Mouse (Mus musculus): ENCODE data around the gene Pced1a. TPM values are rescaled to one million over a fixed set of nuclear protein-coding genes. Genes with fewer than 3 reads are reported as not detected.
A peak's percentile ranks its signal among the peaks of the same experiment; 100 is the strongest.

Pced1a gene
- polyA plus RNA-seq, 1 experiment from 2014 or later = 10.3 TPM

DNA sequence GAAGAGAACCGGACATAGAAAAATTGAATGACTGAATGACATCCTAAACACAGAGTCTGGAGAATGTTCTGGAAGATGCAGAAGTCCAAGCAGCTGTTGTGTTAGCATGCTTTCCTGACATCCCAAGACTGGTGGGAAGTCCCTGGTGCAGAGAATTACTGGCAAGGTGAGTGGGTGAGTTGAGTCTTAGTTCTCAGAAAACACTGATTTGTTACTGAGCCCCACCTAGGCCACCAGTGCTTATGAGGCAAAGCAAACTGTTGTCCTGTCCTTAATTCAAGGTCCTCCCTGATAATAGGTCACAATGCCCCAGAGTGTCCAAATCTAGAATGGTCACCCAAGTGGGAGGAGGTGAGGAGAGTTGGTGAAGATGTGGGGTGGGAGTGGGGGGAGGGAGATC lies 19.6 kb downstream of the Pced1a start, which contains the start of the genes Gm28372 and 1700020A23Rik:
Gene Gm28372 (plus strand): TSS at position 301 of the 400 bp plus-strand sequence.
Gene 1700020A23Rik (plus strand): TSS at position 321 of the 400 bp plus-strand sequence.
- Histone ChIP-seq H3K27me3 (ENCODE audit: control insufficient read depth, insufficient read depth, low read length) (no peaks in the 10 kb centered on the region), H3K4me1 (replicated peaks; ENCODE audit: control insufficient read depth, insufficient read depth, low read length) (no peaks in the 10 kb centered on the region), H3K4me2 (replicated peaks; ENCODE audit: low read depth, low read length) (no peak within 1 kb of the TSS), H3K9ac (ENCODE audit: low read depth, low read length) (no peak within 1 kb of the TSS), H3K27ac (ENCODE audit: low read depth, low read length) (no peak within 1 kb of the TSS), H3K36me3 (ENCODE audit: control insufficient read depth, insufficient read depth, low read length) (no peaks in the 10 kb centered on the region), H3K4me3 (ENCODE audit: low read depth, low read length) (no peak within 1 kb of the TSS), H3K9me3 (ENCODE audit: control insufficient read depth, low read length) (no peaks in the 10 kb centered on the region)
- DNase-seq (ENCODE audit: low spot score) (no peak), ATAC-seq (ENCODE audit: low FRiP score) (no peak)
- WGBS = 82% methylated on average over 1 of the region's 1 CpGs

DNA sequence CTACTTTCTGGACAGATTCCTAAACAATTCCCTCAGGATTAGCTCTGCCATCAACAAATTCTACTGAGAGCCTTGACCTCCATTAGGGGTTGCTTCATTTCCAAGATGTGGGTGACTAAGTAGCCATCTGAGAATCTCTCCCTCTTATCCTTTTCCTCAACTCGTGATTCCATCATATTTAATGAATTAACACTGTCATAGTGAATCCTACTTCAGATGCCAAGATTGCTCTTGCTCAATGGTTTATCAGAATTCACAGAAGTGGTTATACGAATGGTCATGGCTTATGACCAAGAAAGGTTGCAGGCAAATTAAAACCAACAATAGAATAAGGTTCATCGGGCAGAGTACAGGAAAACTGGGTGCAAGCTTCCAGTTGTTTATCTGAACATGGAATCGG lies 22.6 kb downstream of the Pced1a start:
- Histone ChIP-seq H3K9ac (ENCODE audit: low read depth, low read length) (no peak overlapping the region), H3K4me1 (replicated peaks; ENCODE audit: control insufficient read depth, insufficient read depth, low read length) (peaks cover 6% of the 10 kb centered on the region; the same call in 1 of the 2 replicates), H3K4me3 (ENCODE audit: low read depth, low read length) (no peak overlapping the region), H3K27ac (ENCODE audit: low read depth, low read length) (no peak overlapping the region), H3K9me3 (ENCODE audit: control insufficient read depth, low read length) (no peaks in the 10 kb centered on the region), H3K27me3 (ENCODE audit: control insufficient read depth, insufficient read depth, low read length) (no peaks in the 10 kb centered on the region; the same call in none of the 2 replicates), H3K4me2 (replicated peaks; ENCODE audit: low read depth, low read length) (no peak overlapping the region), H3K36me3 (ENCODE audit: control insufficient read depth, insufficient read depth, low read length) (no peaks in the 10 kb centered on the region)
- DNase-seq (ENCODE audit: low spot score) = no peak
- no peak for ATAC-seq (ENCODE audit: low FRiP score)
- WGBS = 83% methylated on average over 4 of the region's 4 CpGs

DNA sequence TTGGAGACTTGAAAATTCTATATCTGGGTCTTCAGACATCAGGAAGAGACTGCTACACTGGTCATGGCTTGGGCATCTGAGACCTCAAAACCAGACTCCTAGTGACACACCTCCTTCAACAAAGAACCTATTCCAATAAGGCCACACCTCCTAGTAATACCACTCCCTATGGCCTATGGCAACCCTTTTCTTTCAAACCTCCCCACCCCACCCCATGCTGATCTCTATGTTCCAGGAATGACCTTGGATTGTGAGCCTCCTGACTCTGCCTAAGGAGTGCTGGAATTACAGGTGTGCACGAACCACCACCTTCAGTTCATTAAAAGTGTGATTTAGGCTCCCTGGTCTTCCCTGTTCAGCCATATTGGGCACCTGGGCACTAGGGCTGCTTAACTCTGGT lies 24.5 kb downstream of the Pced1a start:
- H3K27ac ChIP-seq (ENCODE audit: low read depth, low read length) = no peak overlapping the region
- 83% methylated on average over 1 of the region's 1 CpGs for WGBS

DNA sequence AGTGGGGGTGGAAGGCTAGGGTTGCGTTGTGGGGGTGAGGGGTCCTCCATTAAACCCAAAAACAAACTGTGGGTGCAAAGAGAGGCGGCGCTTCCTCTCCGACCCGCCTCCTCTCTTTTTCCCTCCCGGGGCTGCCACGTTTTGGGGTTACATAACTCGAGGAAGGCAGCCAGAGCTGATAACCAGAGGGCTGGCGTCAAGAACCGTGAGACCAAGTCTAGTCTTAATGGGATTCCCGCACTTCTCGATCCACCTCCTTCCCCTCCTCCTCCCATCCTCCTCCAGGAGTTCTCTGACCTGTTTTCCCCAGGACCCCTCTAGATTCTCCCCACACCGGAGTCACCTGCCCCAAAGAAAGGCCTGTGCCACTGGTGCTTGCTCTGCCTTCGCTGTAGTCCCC lies 26.4 kb downstream of the Pced1a start:
- Histone ChIP-seq H3K4me3 (ENCODE audit: low read depth, low read length) (peak overlapping the region; percentile 44), H3K4me2 (replicated peaks; ENCODE audit: low read depth, low read length) (peak overlapping the region; percentile 97), H3K9ac (ENCODE audit: low read depth, low read length) (peak overlapping the region; percentile 67; the same call in 1 of the 2 replicates), H3K27ac (ENCODE audit: low read depth, low read length) (no peak overlapping the region), H3K36me3 (ENCODE audit: control insufficient read depth, insufficient read depth, low read length) (no peaks in the 10 kb centered on the region), H3K4me1 (replicated peaks; ENCODE audit: control insufficient read depth, insufficient read depth, low read length) (peaks cover 6% of the 10 kb centered on the region; the same call in 1 of the 2 replicates), H3K9me3 (ENCODE audit: control insufficient read depth, low read length) (no peaks in the 10 kb centered on the region), H3K27me3 (ENCODE audit: control insufficient read depth, insufficient read depth, low read length) (no peaks in the 10 kb centered on the region; the same call in none of the 2 replicates)
- 12% methylated on average over 14 of the region's 14 CpGs for WGBS
- DNase-seq (ENCODE audit: low spot score) (peak; percentile 24), ATAC-seq (ENCODE audit: low FRiP score) (no peak)

More for the DNA sequence above, 24.5 kb downstream of the Pced1a start:
- Histone ChIP-seq H3K36me3 (ENCODE audit: control insufficient read depth, insufficient read depth, low read length) (no peaks in the 10 kb centered on the region), H3K4me2 (replicated peaks; ENCODE audit: low read depth, low read length) (no peak overlapping the region), H3K9me3 (ENCODE audit: control insufficient read depth, low read length) (no peaks in the 10 kb centered on the region), H3K9ac (ENCODE audit: low read depth, low read length) (no peak overlapping the region), H3K4me1 (replicated peaks; ENCODE audit: control insufficient read depth, insufficient read depth, low read length) (peaks cover 6% of the 10 kb centered on the region; the same call in 1 of the 2 replicates), H3K27me3 (ENCODE audit: control insufficient read depth, insufficient read depth, low read length) (no peaks in the 10 kb centered on the region; the same call in none of the 2 replicates), H3K4me3 (ENCODE audit: low read depth, low read length) (no peak overlapping the region)
- no peak for DNase-seq (ENCODE audit: low spot score)
- no peak for ATAC-seq (ENCODE audit: low FRiP score)

DNA sequence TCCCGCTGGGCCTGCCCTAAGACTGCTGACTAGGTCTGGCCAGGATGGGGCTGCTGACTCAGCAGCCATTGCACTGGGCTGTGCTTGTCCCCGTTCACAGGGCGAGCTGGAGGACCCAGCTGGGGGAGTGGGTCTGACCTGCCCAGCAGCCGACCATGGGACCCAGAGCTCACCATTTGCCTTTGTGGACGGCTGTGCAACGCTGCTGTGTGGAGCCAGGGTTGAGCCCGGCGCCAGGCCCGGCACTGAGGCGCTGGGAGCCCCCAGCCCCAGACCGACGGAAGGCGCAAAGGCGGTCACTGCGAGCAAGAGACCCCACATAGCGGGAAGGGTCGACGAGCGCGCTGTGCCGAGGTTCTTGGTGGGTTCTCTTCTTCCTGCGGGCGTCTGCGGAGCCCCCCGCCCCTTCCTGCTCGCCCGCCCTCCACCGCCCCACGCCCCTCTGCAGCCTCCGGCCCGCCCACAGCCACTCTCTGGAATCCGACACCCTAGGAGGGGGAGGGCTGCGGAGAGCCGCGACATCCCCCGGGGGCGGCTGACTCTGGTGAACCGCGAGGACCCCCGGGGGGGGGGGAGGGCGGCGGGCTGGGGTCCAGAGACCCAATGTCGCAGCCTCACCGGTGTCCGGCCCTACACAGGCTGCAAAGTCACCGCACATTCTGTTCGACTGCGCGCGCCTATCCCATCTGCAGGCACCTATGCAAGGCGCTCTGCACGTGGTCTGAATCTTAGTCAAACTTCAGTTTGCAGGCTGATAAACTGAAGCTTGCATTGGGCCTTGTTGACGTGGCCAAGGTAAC lies 27.1 kb downstream of the Pced1a start, which contains the start of gene Cpxm1:
Gene Cpxm1 (minus strand): TSS at position 389 of the 800 bp plus-strand sequence.
- peak within 1 kb of the TSS; percentile 44 for H3K4me3 ChIP-seq (ENCODE audit: low read depth, low read length)
- DNase-seq (ENCODE audit: low spot score) = peak; percentile 77
- WGBS = under 1% methylated on average over 39 of the region's 53 CpGs
- ATAC-seq (ENCODE audit: low FRiP score) = peak; percentile 87
- peak within 1 kb of the TSS; percentile 97 for H3K4me2 ChIP-seq (replicated peaks; ENCODE audit: low read depth, low read length)
- H3K4me1 ChIP-seq (replicated peaks; ENCODE audit: control insufficient read depth, insufficient read depth, low read length) = peaks cover 6% of the 10 kb centered on the region; the same call in 1 of the 2 replicates
- peak within 1 kb of the TSS; percentile 67 for H3K9ac ChIP-seq (ENCODE audit: low read depth, low read length)
- no peaks in the 10 kb centered on the region; the same call in none of the 2 replicates for H3K27me3 ChIP-seq (ENCODE audit: control insufficient read depth, insufficient read depth, low read length)
- 0 out of 2 replicates have a peak within 1 kb of the TSS, but pooled peaks have one; percentile 8 for H3K27ac ChIP-seq (ENCODE audit: low read depth, low read length)
- H3K9me3 ChIP-seq (ENCODE audit: control insufficient read depth, low read length) = no peaks in the 10 kb centered on the region
- no peaks in the 10 kb centered on the region for H3K36me3 ChIP-seq (ENCODE audit: control insufficient read depth, insufficient read depth, low read length)

DNA sequence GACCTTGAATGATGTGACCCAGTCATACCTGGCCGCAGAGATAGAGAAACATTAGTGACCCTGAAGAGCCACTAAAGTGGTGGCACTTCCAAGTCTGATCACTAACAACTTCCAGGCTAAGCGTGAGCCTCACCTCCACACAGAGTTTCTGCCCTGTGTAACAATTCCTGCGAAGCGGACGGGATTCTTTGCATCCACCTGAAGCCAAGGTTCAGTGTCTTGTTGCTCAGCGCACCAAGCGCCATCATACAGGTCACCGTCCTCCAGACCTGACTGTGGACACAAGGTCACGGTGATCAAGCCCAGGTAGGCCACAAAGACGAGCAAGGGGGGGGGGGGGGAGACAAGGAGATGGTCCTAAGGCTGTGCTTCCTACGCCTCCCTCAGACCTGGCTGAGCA lies 28.8 kb downstream of the Pced1a start:
- no peaks in the 10 kb centered on the region for H3K9me3 ChIP-seq (ENCODE audit: control insufficient read depth, low read length)
- H3K4me1 ChIP-seq (replicated peaks; ENCODE audit: control insufficient read depth, insufficient read depth, low read length) = peaks cover 6% of the 10 kb centered on the region; the same call in 1 of the 2 replicates
- H3K27ac ChIP-seq (ENCODE audit: low read depth, low read length) = no peak overlapping the region
- H3K27me3 ChIP-seq (ENCODE audit: control insufficient read depth, insufficient read depth, low read length) = no peaks in the 10 kb centered on the region; the same call in none of the 2 replicates
- DNase-seq (ENCODE audit: low spot score) (no peak), ATAC-seq (ENCODE audit: low FRiP score) (no peak)
- H3K4me3 ChIP-seq (ENCODE audit: low read depth, low read length) = no peak overlapping the region
- no peak overlapping the region for H3K4me2 ChIP-seq (replicated peaks; ENCODE audit: low read depth, low read length)
- 94% methylated on average over 11 of the region's 11 CpGs for WGBS
- H3K9ac ChIP-seq (ENCODE audit: low read depth, low read length) = no peak overlapping the region
- no peaks in the 10 kb centered on the region for H3K36me3 ChIP-seq (ENCODE audit: control insufficient read depth, insufficient read depth, low read length)

DNA sequence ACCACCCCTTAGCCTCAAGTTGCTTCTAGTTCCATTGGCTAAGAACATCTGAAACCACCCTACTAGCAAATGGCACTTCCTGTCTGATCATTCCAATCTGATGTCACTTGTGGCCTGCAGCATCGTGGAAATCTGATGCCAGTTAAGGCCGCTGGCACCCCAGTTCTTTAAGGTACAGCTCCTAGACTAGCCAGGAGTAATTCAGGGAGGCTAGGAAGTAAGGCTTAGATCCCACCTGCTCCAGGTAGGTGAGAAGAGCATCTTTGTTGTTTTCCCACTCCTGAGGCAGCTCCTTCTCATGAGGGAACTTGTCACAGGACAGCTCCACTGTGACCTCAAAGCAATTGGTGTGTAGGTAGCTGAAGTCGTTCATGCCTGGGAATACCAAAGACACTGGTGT lies 31.7 kb downstream of the Pced1a start:
- ATAC-seq (ENCODE audit: low FRiP score) = no peak
- no peak for DNase-seq (ENCODE audit: low spot score)
- H3K27ac ChIP-seq (ENCODE audit: low read depth, low read length) = no peak overlapping the region
- WGBS = 89% methylated on average over 3 of the region's 3 CpGs
- H3K4me3 ChIP-seq (ENCODE audit: low read depth, low read length) = no peak overlapping the region
- H3K4me1 ChIP-seq (replicated peaks; ENCODE audit: control insufficient read depth, insufficient read depth, low read length) = peaks cover 4% of the 10 kb centered on the region; the same call in 1 of the 2 replicates
- H3K9ac ChIP-seq (ENCODE audit: low read depth, low read length) = no peak overlapping the region
- H3K9me3 ChIP-seq (ENCODE audit: control insufficient read depth, low read length) = no peaks in the 10 kb centered on the region
- no peak overlapping the region for H3K4me2 ChIP-seq (replicated peaks; ENCODE audit: low read depth, low read length)
- H3K36me3 ChIP-seq (ENCODE audit: control insufficient read depth, insufficient read depth, low read length) = no peaks in the 10 kb centered on the region
- no peaks in the 10 kb centered on the region for H3K27me3 ChIP-seq (ENCODE audit: control insufficient read depth, insufficient read depth, low read length)

DNA sequence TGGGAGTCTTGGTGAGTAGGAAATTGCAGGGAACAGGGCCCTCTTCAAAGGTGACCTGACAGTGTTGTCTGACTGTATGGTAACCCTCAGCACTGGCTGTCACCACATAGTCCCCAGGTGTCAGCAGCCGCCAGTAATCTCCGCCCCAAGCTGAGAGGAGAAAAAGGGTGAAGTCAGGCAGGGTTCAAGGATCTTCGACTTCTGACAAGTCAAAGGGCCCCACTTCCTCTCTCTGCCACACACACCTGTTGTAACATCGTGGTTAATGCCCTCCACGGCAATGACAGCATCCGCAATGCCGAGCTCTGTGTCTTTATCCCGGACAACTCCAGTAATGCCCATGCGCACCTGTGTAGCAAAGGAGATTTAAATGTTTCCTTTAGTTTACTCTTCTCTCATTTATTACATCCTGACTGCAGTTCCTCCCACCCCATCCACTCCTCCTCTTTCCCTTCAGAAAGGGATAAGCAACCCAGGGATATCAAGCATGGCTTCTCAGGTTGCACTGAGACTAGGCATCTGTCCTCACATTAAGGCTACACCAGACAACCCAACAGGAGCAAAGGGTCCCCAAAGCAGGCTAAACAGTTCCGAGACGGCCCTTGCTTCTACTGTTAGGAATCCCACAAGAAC lies 33.4 kb downstream of the Pced1a start:
- no peaks in the 10 kb centered on the region for H3K4me1 ChIP-seq (replicated peaks; ENCODE audit: control insufficient read depth, insufficient read depth, low read length)
- no peak overlapping the region for H3K4me3 ChIP-seq (ENCODE audit: low read depth, low read length)
- DNase-seq (ENCODE audit: low spot score) = no peak
- no peak overlapping the region for H3K9ac ChIP-seq (ENCODE audit: low read depth, low read length)
- no peaks in the 10 kb centered on the region for H3K36me3 ChIP-seq (ENCODE audit: control insufficient read depth, insufficient read depth, low read length)
- 81% methylated on average over 11 of the region's 11 CpGs for WGBS
- no peaks in the 10 kb centered on the region for H3K9me3 ChIP-seq (ENCODE audit: control insufficient read depth, low read length)
- no peak for ATAC-seq (ENCODE audit: low FRiP score)
- H3K27ac ChIP-seq (ENCODE audit: low read depth, low read length) = no peak overlapping the region
- H3K27me3 ChIP-seq (ENCODE audit: control insufficient read depth, insufficient read depth, low read length) = no peaks in the 10 kb centered on the region
- no peak overlapping the region for H3K4me2 ChIP-seq (replicated peaks; ENCODE audit: low read depth, low read length)

Measured in hindbrain, embryonic 11.5 days (tissue).